Mouse (Mus musculus) kidney, adult 2 months (tissue): Measurements from ENCODE around the gene Ppp1cc.

Experiments used
- CTCF ChIP-seq: fragments of 200-500 bp; conservative IDR thresholded peaks from 2 replicates; pipeline ENCODE4 v1.5.1; 2011; ENCODE audit warnings: low read depth, mild to moderate bottlenecking, control low read depth, low read length, moderate library complexity, mixed read lengths; ENCODE audit not compliant: insufficient read depth, insufficient read length
- POLR2A ChIP-seq: fragments of 200-500 bp; IDR thresholded peaks from one replicate; pipeline ENCODE4 v1.6.1; 2011; ENCODE audit warnings: low read depth, low read length, control low read depth

- TF ChIP-seq CTCF (no peak), POLR2A (no peak)
These were observed 21.3 kb upstream of the Ppp1cc start for GRCm38 (mm10) chr5:122136508-122137408.
